Mouse (Mus musculus): ENCODE results near the gene Afap1.

GRCm38 (mm10) chr5:36009405-36009804 is 116.3 kb downstream of the Afap1 start:
- TF ChIP-seq CTCF (IDR thresholded peaks at IDR 0.05 in 2 of 3, conservative IDR thresholded peaks at IDR 0.05 in 1 of 3; ENCODE audit: control insufficient read depth in 1 of 3, insufficient read depth in 1 of 3, low read depth in 2 of 3, low read length in 3 of 3, poor library complexity in 1 of 3, severe bottlenecking in 1 of 3): no peak
- TF ChIP-seq MYB (IDR thresholded peaks at IDR 0.05; ENCODE audit: low read depth, low read length): no peak
- no peak for TF ChIP-seq UBTF (IDR thresholded peaks at IDR 0.05; ENCODE audit: borderline replicate concordance, insufficient read depth, low read depth, low read length)
- no peak for TF ChIP-seq POLR2A (IDR thresholded peaks at IDR 0.05; ENCODE audit: control insufficient read depth in 1 of 2, insufficient read depth in 1 of 2, low read depth in 1 of 2, low read length in 2 of 2, poor library complexity in 1 of 2)
- no peak for TF ChIP-seq POLR2AphosphoS2 (IDR thresholded peaks at IDR 0.05; ENCODE audit: low read length)
- no peak for TF ChIP-seq JUND (IDR thresholded peaks at IDR 0.05; ENCODE audit: low read depth, low read length)
- no peak for TF ChIP-seq SIN3A (IDR thresholded peaks at IDR 0.05; ENCODE audit: low read length)
- TF ChIP-seq EP300 (IDR thresholded peaks at IDR 0.05; ENCODE audit: low read depth in 1 of 2, low read length in 2 of 2): no peak
